Mouse (Mus musculus): Measurements from ENCODE around the gene Ntn4. TPM values are rescaled to one million over a fixed set of nuclear protein-coding genes. Genes with fewer than 3 reads are reported as not detected.

The Ntn4 gene
- polyA plus RNA-seq, 2 experiments = 1.4 to 3.6 TPM

GRCm38 (mm10) chr10:93783216-93784013, 142.9 kb downstream of the Ntn4 start:
- Histone ChIP-seq H3K27ac (replicated peaks; ENCODE audit: low read depth, low read length) (no peak overlapping the region), H3K4me3 (replicated peaks; ENCODE audit: low read length) (no peak overlapping the region), H3K9ac (ENCODE audit: low read depth, low read length, severe bottlenecking) (no peak overlapping the region), H3K9me3 (ENCODE audit: control insufficient read depth, low read length) (no peaks in the 10 kb centered on the region), H3K4me2 (replicated peaks; ENCODE audit: low read depth, low read length, severe bottlenecking) (no peak overlapping the region), H3K4me1 (ENCODE audit: control insufficient read depth, insufficient read depth, low read length) (no peaks in the 10 kb centered on the region), H3K36me3 (ENCODE audit: control insufficient read depth, insufficient read depth, low read length) (no peaks in the 10 kb centered on the region), H3K27me3 (ENCODE audit: control insufficient read depth, insufficient read depth, low read length) (no peaks in the 10 kb centered on the region)
- DNase-seq (ENCODE audit: low spot score) = no peak
- no peak for ATAC-seq (ENCODE audit: low FRiP score, low read depth)
- WGBS = 74% methylated on average over 15 of the region's 15 CpGs
- TF ChIP-seq POLR2A (IDR thresholded peaks at IDR 0.05; ENCODE audit: borderline replicate concordance, extremely low read depth, insufficient read depth, insufficient read length) = no peak

Other genes starting within 250 kb of the Ntn4 start
- gene Lta4h, start 187.3 kb upstream of the Ntn4 start, polyA plus RNA-seq (2012; rRNA removed) = 136 and 156 TPM in 2 replicates
- gene Lta4h, start 187.3 kb upstream of the Ntn4 start, polyA plus RNA-seq (2014; fragmentation: Nextera tagmentation; extraction: Ambion mirVana) = 193 and 198 TPM in 2 replicates
- gene Hal, start 151.9 kb upstream of the Ntn4 start, polyA plus RNA-seq (2012; rRNA removed) = 0.03 and 0.09 TPM in 2 replicates
- 0.15 and 0.17 TPM in 2 replicates for gene Hal, start 151.9 kb upstream of the Ntn4 start, polyA plus RNA-seq (2014; fragmentation: Nextera tagmentation; extraction: Ambion mirVana)
- 0.16 and 0.20 TPM in 2 replicates for gene Amdhd1, start 100.6 kb upstream of the Ntn4 start, polyA plus RNA-seq (2012; rRNA removed)
- 0.17 and 0.32 TPM in 2 replicates for gene Amdhd1, start 100.6 kb upstream of the Ntn4 start, polyA plus RNA-seq (2014; fragmentation: Nextera tagmentation; extraction: Ambion mirVana)
- gene Ccdc38, start 100.0 kb upstream of the Ntn4 start, polyA plus RNA-seq (2012; rRNA removed) = 0.01 and 0.03 TPM in 2 replicates
- 0.35 and 0.39 TPM in 2 replicates for gene Ccdc38, start 100.0 kb upstream of the Ntn4 start, polyA plus RNA-seq (2014; fragmentation: Nextera tagmentation; extraction: Ambion mirVana)
- 145 and 181 TPM in 2 replicates for gene Snrpf, start 51.0 kb upstream of the Ntn4 start, polyA plus RNA-seq (2012; rRNA removed)
- 125 and 129 TPM in 2 replicates for gene Snrpf, start 51.0 kb upstream of the Ntn4 start, polyA plus RNA-seq (2014; fragmentation: Nextera tagmentation; extraction: Ambion mirVana)
- 0.70 and 0.88 TPM in 2 replicates for gene Usp44, start 190.9 kb downstream of the Ntn4 start, polyA plus RNA-seq (2012; rRNA removed)
- 0.70 and 1.1 TPM in 2 replicates for gene Usp44, start 190.9 kb downstream of the Ntn4 start, polyA plus RNA-seq (2014; fragmentation: Nextera tagmentation; extraction: Ambion mirVana)

All from limb, embryonic 14.5 days (tissue).